Mouse (Mus musculus) heart, adult 11 months (tissue): Measurements from ENCODE around the gene Nmd3.

Experiments used
- DNase-seq: peaks from one replicate; pipeline ENCODE4 v3.0.0; 2022

Gene Nmd3

GRCm38 (mm10) chr3:69763630-69764565 is 42.1 kb downstream of the Nmd3 start:
- DNase-seq, result peak; percentile 82

- peak; percentile 82 for DNase-seq
Measured at GRCm38 (mm10) chr3:69765206-69765605, 43.4 kb downstream of the Nmd3 start.

- DNase-seq, result no peak
Measured at GRCm38 (mm10) chr3:69769150-69769549, 47.4 kb downstream of the Nmd3 start.

- peak; percentile 37 for DNase-seq
Measured at GRCm38 (mm10) chr3:69773356-69773755, 51.6 kb downstream of the Nmd3 start.

GRCm38 (mm10) chr3:69779246-69779796 is 57.5 kb downstream of the Nmd3 start:
- peak; percentile 59 for DNase-seq

GRCm38 (mm10) chr3:69792823-69793417 is 71.1 kb downstream of the Nmd3 start:
- DNase-seq, result no peak

- DNase-seq, result no peak
Measured at GRCm38 (mm10) chr3:69797533-69797932, 75.7 kb downstream of the Nmd3 start.

- no peak for DNase-seq
Measured at GRCm38 (mm10) chr3:69797969-69798368, 76.2 kb downstream of the Nmd3 start.

GRCm38 (mm10) chr3:69799096-69799495 is 77.3 kb downstream of the Nmd3 start:
- DNase-seq, result no peak

GRCm38 (mm10) chr3:69800829-69801384 is 79.1 kb downstream of the Nmd3 start:
- DNase-seq, result no peak

GRCm38 (mm10) chr3:69803137-69803536 is 81.4 kb downstream of the Nmd3 start:
- no peak for DNase-seq
